Mouse (Mus musculus) kidney, embryonic 16.5 days (tissue): ENCODE data around the gene Txnip. TPM values are rescaled to one million over a fixed set of nuclear protein-coding genes. Genes with fewer than 3 reads are reported as not detected.
A peak's percentile ranks its signal among the peaks of the same experiment; 100 is the strongest.

Experiments
- ATAC-seq: fragments of 200-750 bp; cut with Nextera tagmentation; 2 replicates; pipeline ENCODE4 v1.8.0; 2017; ENCODE audit warnings: moderate TSS enrichment; ENCODE audit not compliant: low FRiP score, low TSS enrichment
- H3K27ac ChIP-seq: fragments of 300-500 bp; sonication (generic); 2 replicates; pipeline ENCODE4 v1.5.1; 2014; ENCODE audit warnings: low read length
- H3K27me3 ChIP-seq: fragments of 300-500 bp; sonication (generic); 2 replicates; pipeline ENCODE4 v1.6.1; 2014; ENCODE audit warnings: low read length, control low read depth, mixed read lengths; ENCODE audit not compliant: insufficient read depth
- H3K36me3 ChIP-seq: fragments of 300-500 bp; sonication (generic); 2 replicates; pipeline ENCODE4 v1.6.1; 2014; ENCODE audit warnings: low read length, control low read depth, mixed read lengths; ENCODE audit not compliant: insufficient read depth
- H3K4me1 ChIP-seq: fragments of 300-500 bp; sonication (generic); 2 replicates; pipeline ENCODE4 v1.6.1; 2014; ENCODE audit warnings: low read length, control low read depth, mixed read lengths; ENCODE audit not compliant: insufficient read depth
- H3K4me2 ChIP-seq: fragments of 300-500 bp; sonication (generic); replicated peaks from 2 replicates; pipeline ENCODE4 v1.6.1; 2014; ENCODE audit warnings: low read depth, low read length
- H3K4me3 ChIP-seq: fragments of 300-500 bp; sonication (generic); 2 replicates; pipeline ENCODE4 v1.5.1; 2014; ENCODE audit warnings: mild to moderate bottlenecking, low read length
- H3K9ac ChIP-seq: fragments of 300-500 bp; sonication (generic); replicated peaks from 2 replicates; pipeline ENCODE4 v1.6.1; 2014; ENCODE audit warnings: low read length
- H3K9me3 ChIP-seq: fragments of 300-500 bp; sonication (generic); 2 replicates; pipeline ENCODE4 v1.6.1; 2016; ENCODE audit warnings: low read length, control low read depth
- WGBS: fragments of 180-500 bp; shearing (Covaris S2); extraction: QIAGEN DNeasy Blood & Tissue Kit; methylation state at CpG from one replicate; pipeline ENCODE4 v1.1.7; 2014; 5-methylcytosine and 5-hydroxymethylcytosine counted together
- polyA plus RNA-seq: library from polyadenylated mRNA; unstranded; fragments of >200 nt; fragmentation: Nextera tagmentation; extraction: Ambion mirVana; gene quantifications from 2 replicates; pipeline ENCODE4 v1.2.1, GENCODE M21; 2015

Txnip gene
- polyA plus RNA-seq, 1 experiment from 2014 or later = 197 TPM

GRCm38 (mm10) chr3:96548824-96549223 is 8.9 kb upstream of the Txnip start:
- 83% methylated on average over 7 of the region's 7 CpGs for WGBS
- H3K4me2 ChIP-seq = no peak overlapping the region
- H3K36me3 ChIP-seq = no peaks in the 10 kb centered on the region
- no peaks in the 10 kb centered on the region for H3K27me3 ChIP-seq
- no peak overlapping the region for H3K27ac ChIP-seq
- H3K4me1 ChIP-seq = peaks cover 5% of the 10 kb centered on the region; the same call in 1 of the 2 replicates
- H3K9me3 ChIP-seq = no peaks in the 10 kb centered on the region
- no peak overlapping the region for H3K4me3 ChIP-seq
- no peak overlapping the region for H3K9ac ChIP-seq
- ATAC-seq = no peak

GRCm38 (mm10) chr3:96549346-96549745 is 8.4 kb upstream of the Txnip start:
- no peak for ATAC-seq

GRCm38 (mm10) chr3:96551203-96551602 is 6.6 kb upstream of the Txnip start:
- no peak overlapping the region for H3K4me3 ChIP-seq
- WGBS = 12% methylated on average over 8 of the region's 8 CpGs
- 0 out of 2 replicates have a peak overlapping the region, but pooled peaks have one; percentile 5 for H3K9ac ChIP-seq
- H3K4me1 ChIP-seq = peaks cover 20% of the 10 kb centered on the region
- no peaks in the 10 kb centered on the region for H3K36me3 ChIP-seq
- no peaks in the 10 kb centered on the region for H3K27me3 ChIP-seq
- H3K9me3 ChIP-seq = no peaks in the 10 kb centered on the region
- no peak for ATAC-seq
- H3K27ac ChIP-seq = no peak overlapping the region
- no peak overlapping the region for H3K4me2 ChIP-seq

More at GRCm38 (mm10) chr3:96549346-96549745, 8.4 kb upstream of the Txnip start:
- H3K4me1 ChIP-seq = peaks cover 5% of the 10 kb centered on the region; the same call in 1 of the 2 replicates
- no peak overlapping the region for H3K4me3 ChIP-seq
- WGBS = 83% methylated on average over 5 of the region's 5 CpGs
- H3K36me3 ChIP-seq = no peaks in the 10 kb centered on the region
- H3K9me3 ChIP-seq = no peaks in the 10 kb centered on the region
- H3K9ac ChIP-seq = no peak overlapping the region
- no peaks in the 10 kb centered on the region for H3K27me3 ChIP-seq
- H3K4me2 ChIP-seq = no peak overlapping the region
- H3K27ac ChIP-seq = no peak overlapping the region

- Histone ChIP-seq H3K27ac (no peak overlapping the region), H3K4me1 (peaks cover 27% of the 10 kb centered on the region), H3K4me2 (no peak overlapping the region), H3K4me3 (no peak overlapping the region), H3K9ac (0 out of 2 replicates have a peak overlapping the region, but pooled peaks have one; percentile 5), H3K9me3 (no peaks in the 10 kb centered on the region), H3K27me3 (no peaks in the 10 kb centered on the region), H3K36me3 (no peaks in the 10 kb centered on the region)
- WGBS = 66% methylated on average over 7 of the region's 7 CpGs
- ATAC-seq = no peak
Observed at GRCm38 (mm10) chr3:96551890-96552289, 5.9 kb upstream of the Txnip start.

GRCm38 (mm10) chr3:96553601-96554000 is 4.2 kb upstream of the Txnip start:
- Histone ChIP-seq H3K4me3 (no peak overlapping the region), H3K27ac (no peak overlapping the region), H3K9ac (no peak overlapping the region), H3K4me2 (no peak overlapping the region), H3K9me3 (no peaks in the 10 kb centered on the region), H3K36me3 (no peaks in the 10 kb centered on the region), H3K4me1 (peaks cover 27% of the 10 kb centered on the region), H3K27me3 (no peaks in the 10 kb centered on the region)
- 88% methylated on average over 6 of the region's 6 CpGs for WGBS
- ATAC-seq = no peak

GRCm38 (mm10) chr3:96554251-96554650 is 3.5 kb upstream of the Txnip start:
- H3K9ac ChIP-seq = no peak overlapping the region
- no peak overlapping the region for H3K27ac ChIP-seq
- H3K36me3 ChIP-seq = no peaks in the 10 kb centered on the region
- no peaks in the 10 kb centered on the region for H3K27me3 ChIP-seq
- no peak overlapping the region for H3K4me3 ChIP-seq
- no peak overlapping the region for H3K4me2 ChIP-seq
- H3K4me1 ChIP-seq = peaks cover 28% of the 10 kb centered on the region
- H3K9me3 ChIP-seq = no peaks in the 10 kb centered on the region
- WGBS = 82% methylated on average over 6 of the region's 6 CpGs
- ATAC-seq = no peak

- H3K27ac ChIP-seq = peak overlapping the region; percentile 80
- peaks cover 6% of the 10 kb centered on the region for H3K36me3 ChIP-seq
- no peaks in the 10 kb centered on the region for H3K27me3 ChIP-seq
- H3K4me2 ChIP-seq = 0 out of 2 replicates have a peak overlapping the region, but pooled peaks have one; percentile 5
- 45% methylated on average over 12 of the region's 12 CpGs for WGBS
- peak overlapping the region; percentile 19 for H3K9ac ChIP-seq
- H3K4me3 ChIP-seq = no peak overlapping the region
- H3K9me3 ChIP-seq = no peaks in the 10 kb centered on the region
- no peak for ATAC-seq
- H3K4me1 ChIP-seq = peaks cover 36% of the 10 kb centered on the region
Observed at GRCm38 (mm10) chr3:96555041-96555596, 2.6 kb upstream of the Txnip start.

GRCm38 (mm10) chr3:96555999-96556614 is 1.6 kb upstream of the Txnip start:
- H3K27me3 ChIP-seq = no peaks in the 10 kb centered on the region
- H3K9me3 ChIP-seq = no peaks in the 10 kb centered on the region
- peaks cover 16% of the 10 kb centered on the region for H3K36me3 ChIP-seq
- 0 out of 2 replicates have a peak overlapping the region, but pooled peaks have one; percentile 85 for H3K9ac ChIP-seq
- 77% methylated on average over 15 of the region's 15 CpGs for WGBS
- H3K4me3 ChIP-seq = peak overlapping the region; percentile 93; the same call in 1 of the 2 replicates
- ATAC-seq = no peak
- H3K4me1 ChIP-seq = peaks cover 46% of the 10 kb centered on the region
- peak overlapping the region; percentile 89 for H3K4me2 ChIP-seq
- peak overlapping the region; percentile 80; the same call in 1 of the 2 replicates for H3K27ac ChIP-seq

GRCm38 (mm10) chr3:96556651-96557635 is 814 bp upstream of the Txnip start:
- no peak for ATAC-seq
- 6% methylated on average over 22 of the region's 22 CpGs for WGBS
- peaks cover 52% of the 10 kb centered on the region for H3K4me1 ChIP-seq

More at GRCm38 (mm10) chr3:96556651-96557635, 814 bp upstream of the Txnip start:
- Histone ChIP-seq H3K4me3 (peak overlapping the region; percentile 93), H3K27me3 (no peaks in the 10 kb centered on the region), H3K9me3 (no peaks in the 10 kb centered on the region), H3K27ac (peak overlapping the region; percentile 98), H3K4me2 (peak overlapping the region; percentile 89), H3K36me3 (peaks cover 20% of the 10 kb centered on the region), H3K9ac (peak overlapping the region; percentile 85)
